Mouse (Mus musculus) kidney, adult 2 months (tissue): ENCODE data around the gene Oxct2b. TPM values are rescaled to one million over a fixed set of nuclear protein-coding genes. Genes with fewer than 3 reads are reported as not detected.

Experiments used
- DNase-seq: peaks from one replicate; pipeline ENCODE4 v3.0.0; 2021
- H3K27ac ChIP-seq: fragments of 200-500 bp; 2 replicates; pipeline ENCODE4 v1.5.1; 2012; ENCODE audit warnings: low read depth, low read length, control low read depth, inconsistent platforms; ENCODE audit not compliant: insufficient read depth
- H3K27me3 ChIP-seq: fragments of 200-500 bp; replicated peaks from 2 replicates; pipeline ENCODE4 v1.6.1; 2012; ENCODE audit warnings: mild to moderate bottlenecking, moderate library complexity, low read length, inconsistent platforms; ENCODE audit not compliant: control insufficient read depth, insufficient read depth
- H3K36me3 ChIP-seq: fragments of 200-500 bp; 2 replicates; pipeline ENCODE4 v1.6.1; 2012; ENCODE audit warnings: mild to moderate bottlenecking, moderate library complexity, low read length, inconsistent platforms; ENCODE audit not compliant: control insufficient read depth, insufficient read depth
- H3K4me1 ChIP-seq: fragments of 200-500 bp; 2 replicates; pipeline ENCODE4 v1.6.1; 2011; ENCODE audit warnings: low read length; ENCODE audit not compliant: control insufficient read depth, insufficient read depth
- H3K4me3 ChIP-seq: fragments of 200-500 bp; 2 replicates; pipeline ENCODE4 v1.5.1; 2011; ENCODE audit warnings: mild to moderate bottlenecking, low read depth, low read length, control low read depth; ENCODE audit not compliant: insufficient read depth
- CTCF ChIP-seq: fragments of 200-500 bp; conservative IDR thresholded peaks from 2 replicates; pipeline ENCODE4 v1.5.1; 2011; ENCODE audit warnings: low read depth, mild to moderate bottlenecking, control low read depth, low read length, moderate library complexity, mixed read lengths; ENCODE audit not compliant: insufficient read depth, insufficient read length
- POLR2A ChIP-seq: fragments of 200-500 bp; IDR thresholded peaks from one replicate; pipeline ENCODE4 v1.6.1; 2011; ENCODE audit warnings: low read depth, low read length, control low read depth
- WGBS: fragments of 180-500 bp; shearing (Covaris S2); methylation state at CpG from one replicate; pipeline ENCODE4 v1.1.7; 2018; 5-methylcytosine and 5-hydroxymethylcytosine counted together
- polyA plus RNA-seq: library from polyadenylated mRNA; depleted of rRNA; stranded (reverse); fragments of >200 nt; gene quantifications from 2 replicates; pipeline ENCODE4 v1.2.3, GENCODE M21; 2012; rRNA removed

Oxct2b gene
- polyA plus RNA-seq = 0.11 TPM in 1 of 2 replicates, not detected in the other

- no peaks in the 10 kb centered on the region for H3K27me3 ChIP-seq
- 10% methylated on average over 22 of the region's 22 CpGs for WGBS
- H3K4me1 ChIP-seq = no peaks in the 10 kb centered on the region
- no peak within 1 kb of the TSS for H3K27ac ChIP-seq
- TF ChIP-seq POLR2A = no peak
- TF ChIP-seq CTCF = no peak
- no peak within 1 kb of the TSS for H3K4me3 ChIP-seq
- no peaks in the 10 kb centered on the region for H3K36me3 ChIP-seq
- DNase-seq = no peak
Observed at GRCm38 (mm10) chr4:123116011-123116410, at the start of gene Oxct2b. Oxct2b (plus strand) TSS chr4:123116266.

DNA sequence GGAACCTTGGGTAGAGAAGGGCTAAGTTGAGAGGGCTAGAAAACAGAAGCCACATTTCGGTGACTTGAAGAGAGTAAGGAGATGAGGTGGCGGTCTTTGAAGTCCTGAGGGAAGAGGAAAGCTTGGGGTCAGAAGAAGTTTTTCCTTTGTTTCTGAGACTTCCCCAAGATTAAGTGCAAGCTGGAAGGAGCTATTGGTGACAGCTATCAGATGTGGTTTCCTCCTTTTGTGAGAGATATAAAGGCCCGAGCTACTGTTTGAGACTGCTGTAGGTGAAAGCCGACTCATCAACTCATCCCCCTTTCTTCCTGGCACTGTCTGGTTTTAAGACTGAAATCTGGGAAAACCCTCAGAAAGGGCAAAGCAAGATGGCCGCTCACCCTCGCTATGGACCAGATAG lies 47.4 kb upstream of the Oxct2b start:
- Histone ChIP-seq H3K4me3 (no peak overlapping the region), H3K27ac (no peak overlapping the region), H3K36me3 (no peaks in the 10 kb centered on the region), H3K4me1 (no peaks in the 10 kb centered on the region), H3K27me3 (no peaks in the 10 kb centered on the region)
- TF ChIP-seq CTCF (no peak), POLR2A (no peak)
- WGBS = 72% methylated on average over 6 of the region's 6 CpGs
- no peak for DNase-seq

- DNase-seq = peak; percentile 37
Observed at GRCm38 (mm10) chr4:123071266-123071966, 44.6 kb upstream of the Oxct2b start.

GRCm38 (mm10) chr4:123076928-123077327 lies 39.1 kb upstream of the Oxct2b start:
- peak; percentile 19 for DNase-seq
- no peak overlapping the region for H3K4me3 ChIP-seq
- H3K27ac ChIP-seq = no peak overlapping the region
- no peaks in the 10 kb centered on the region for H3K36me3 ChIP-seq
- no peak for TF ChIP-seq CTCF
- TF ChIP-seq POLR2A = no peak
- 31% methylated on average over 8 of the region's 8 CpGs for WGBS
- no peaks in the 10 kb centered on the region for H3K27me3 ChIP-seq
- H3K4me1 ChIP-seq = no peaks in the 10 kb centered on the region

More at GRCm38 (mm10) chr4:123071266-123071966, 44.6 kb upstream of the Oxct2b start:
- Histone ChIP-seq H3K27me3 (no peaks in the 10 kb centered on the region), H3K4me3 (peak overlapping the region; percentile 11; the same call in 1 of the 2 replicates), H3K4me1 (no peaks in the 10 kb centered on the region), H3K27ac (no peak overlapping the region), H3K36me3 (no peaks in the 10 kb centered on the region)
- TF ChIP-seq POLR2A = no peak
- peak; percentile 42 for TF ChIP-seq CTCF
- WGBS = 16% methylated on average over 13 of the region's 13 CpGs

- DNase-seq = no peak
- no peak overlapping the region for H3K4me3 ChIP-seq
- H3K27ac ChIP-seq = no peak overlapping the region
- H3K36me3 ChIP-seq = no peaks in the 10 kb centered on the region
- TF ChIP-seq POLR2A (no peak), CTCF (no peak)
- no peaks in the 10 kb centered on the region for H3K27me3 ChIP-seq
- H3K4me1 ChIP-seq = no peaks in the 10 kb centered on the region
- WGBS = 85% methylated on average over 4 of the region's 4 CpGs
Observed at GRCm38 (mm10) chr4:123078231-123078630, 37.8 kb upstream of the Oxct2b start.

DNA sequence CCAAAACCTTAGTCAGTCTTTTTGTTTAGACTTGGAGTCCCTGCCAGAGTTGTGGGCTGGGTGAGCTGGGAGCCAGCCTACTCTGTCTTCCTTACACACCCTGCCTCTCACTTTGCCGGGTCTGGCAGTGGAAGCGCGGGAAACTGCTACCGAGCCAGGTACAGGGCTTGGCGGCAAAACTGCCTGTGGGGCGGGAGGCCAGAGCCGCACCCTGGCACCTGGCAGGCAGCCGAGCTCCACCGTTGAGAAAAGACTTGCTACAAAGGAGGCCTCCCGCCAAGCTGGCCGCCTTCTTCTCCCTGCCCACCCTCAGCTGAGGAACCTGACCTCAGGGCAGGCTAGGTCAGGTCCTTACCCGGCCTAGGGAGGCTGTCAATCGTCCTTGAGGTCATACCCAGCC lies 35.3 kb upstream of the Oxct2b start:
- WGBS = 39% methylated on average over 13 of the region's 13 CpGs
- H3K36me3 ChIP-seq = no peaks in the 10 kb centered on the region
- TF ChIP-seq CTCF (no peak), POLR2A (no peak)
- H3K27me3 ChIP-seq = no peaks in the 10 kb centered on the region
- peak; percentile 38 for DNase-seq
- H3K4me1 ChIP-seq = no peaks in the 10 kb centered on the region
- H3K4me3 ChIP-seq = no peak overlapping the region
- no peak overlapping the region for H3K27ac ChIP-seq

- no peak overlapping the region for H3K4me3 ChIP-seq
- H3K27me3 ChIP-seq = no peaks in the 10 kb centered on the region
- no peak overlapping the region for H3K27ac ChIP-seq
- WGBS = 78% methylated on average over 20 of the region's 20 CpGs
- H3K36me3 ChIP-seq = no peaks in the 10 kb centered on the region
- peak; percentile 87 for TF ChIP-seq CTCF
- no peak for TF ChIP-seq POLR2A
- DNase-seq = peak; percentile 64
- no peaks in the 10 kb centered on the region for H3K4me1 ChIP-seq
Observed at GRCm38 (mm10) chr4:123082283-123083163, 33.5 kb upstream of the Oxct2b start.
